ENCODE assay signal across 22 mouse cellular contexts in the genomic region with DNA sequence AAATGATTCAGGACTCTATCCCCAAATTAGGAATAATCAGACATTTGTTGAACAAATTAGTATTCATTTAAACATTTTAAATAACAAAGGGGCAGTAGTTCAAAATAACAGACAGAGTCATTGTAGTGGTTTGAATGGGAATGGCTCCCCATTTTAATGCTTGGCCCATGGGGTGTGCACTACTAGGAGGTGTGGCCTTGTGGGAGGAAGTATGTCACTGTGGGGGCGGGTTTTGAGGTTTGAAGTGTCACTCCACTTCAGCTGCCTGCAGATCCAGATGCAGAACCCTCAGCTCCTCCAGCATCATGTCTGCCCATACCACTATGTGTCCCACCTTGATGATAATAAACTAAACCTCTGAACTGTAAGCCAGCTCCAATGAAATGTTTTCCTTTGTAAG. TPM values are rescaled to one million over a fixed set of nuclear protein-coding genes. Genes with fewer than 3 reads are reported as not detected.
DNase-seq lines count a peak whose midpoint lies in the region; ATAC-seq and TF ChIP-seq lines count a peak whose summit lies in the region.
"Had no signal": no experiment of that assay in that cellular context is flagged by ENCODE, and none has a peak within 500 bp of the region (broad histone marks: within the 10 kb centered on the region; RNA-seq: fewer than 3 reads in every experiment).

No protein-coding gene starts in this region.

- H3K36me3 ChIP-seq in kidney, adult 2 months (ENCODE audit: control insufficient read depth, insufficient read depth, low read length), result peaks cover 1% of the 10 kb centered on the region; the same call in 1 of the 2 replicates
- peaks cover 9% of the 10 kb centered on the region; the same call in 1 of the 2 replicates for H3K36me3 ChIP-seq in liver, embryonic 12.5 days
- H3K36me3 ChIP-seq: hindbrain, embryonic 15.5 days had no signal

- peak; percentile 27 for DNase-seq in layer of hippocampus, adult 11-12 months (ENCODE audit: low spot score)
- DNase-seq in layer of hippocampus, postnatal 14 days (ENCODE audit: low spot score in 2 of 2), result no peak
- peak; percentile 32 for DNase-seq in CD4-positive helper T cell, adult 2 months (ENCODE audit: low read depth, low spot score)
- peak; percentile 76 for DNase-seq in R1 (ENCODE audit: low read depth, low spot score)
- DNase-seq in induced T-regulatory cell, adult 2 months (ENCODE audit: low read depth), result peak; percentile 38
- no peak for DNase-seq in kidney, adult 2 months
- DNase-seq in retina, embryonic 14.5 days (ENCODE audit: low spot score), result no peak
- DNase-seq: adrenal gland, adult 2 months; cerebellum, adult 11 months; gastrocnemius, postnatal 25 days; kidney, adult 11 months; kidney, postnatal 10 days; lung, adult 18-20 months; thymus, postnatal 4 days had no signal

- no peak overlapping the region for H3K4me2 ChIP-seq in liver, embryonic 12.5 days
- H3K4me2 ChIP-seq: embryonic facial prominence, embryonic 13.5 days; hindbrain, embryonic 15.5 days; limb, embryonic 15.5 days had no signal

- H3K27me3 ChIP-seq in kidney, adult 2 months (replicated peaks; ENCODE audit: control insufficient read depth, insufficient read depth, low read length), result no peaks in the 10 kb centered on the region
- H3K27me3 ChIP-seq in liver, embryonic 12.5 days (replicated peaks), result no peaks in the 10 kb centered on the region
- H3K27me3 ChIP-seq: embryonic facial prominence, embryonic 13.5 days; hindbrain, embryonic 15.5 days; limb, embryonic 15.5 days; Patski had no signal

- no peaks in the 10 kb centered on the region for H3K9me3 ChIP-seq in liver, embryonic 12.5 days (replicated peaks)
- H3K9me3 ChIP-seq: embryonic facial prominence, embryonic 13.5 days; heart, embryonic 10.5 days; hindbrain, embryonic 15.5 days; limb, embryonic 15.5 days; midbrain, embryonic 10.5 days had no signal

- no peak for ATAC-seq in liver, embryonic 12.5 days
- ATAC-seq: Patski had no signal

- no peak overlapping the region for H3K4me3 ChIP-seq in kidney, adult 2 months (ENCODE audit: insufficient read depth, low read depth, low read length)
- no peak overlapping the region for H3K4me3 ChIP-seq in liver, embryonic 12.5 days
- H3K4me3 ChIP-seq: embryonic facial prominence, embryonic 13.5 days; heart, embryonic 10.5 days; hindbrain, embryonic 15.5 days; limb, embryonic 15.5 days; midbrain, embryonic 10.5 days had no signal

- 96% methylated on average over 1 of the region's 1 CpGs for WGBS in kidney, adult 2 months
- WGBS in liver, embryonic 12.5 days (ENCODE audit: insufficient replicate concordance), result 69% methylated on average over 1 of the region's 1 CpGs

- no peak overlapping the region for H3K9ac ChIP-seq in liver, embryonic 12.5 days
- H3K9ac ChIP-seq: embryonic facial prominence, embryonic 13.5 days; hindbrain, embryonic 15.5 days; limb, embryonic 15.5 days had no signal

- H3K27ac ChIP-seq in kidney, adult 2 months (ENCODE audit: insufficient read depth, low read depth, low read length), result no peak overlapping the region
- no peak overlapping the region for H3K27ac ChIP-seq in liver, embryonic 12.5 days
- H3K27ac ChIP-seq: embryonic facial prominence, embryonic 13.5 days; heart, embryonic 10.5 days; hindbrain, embryonic 15.5 days; limb, embryonic 15.5 days; midbrain, embryonic 10.5 days had no signal

- no peak for TF ChIP-seq POLR2A in kidney, adult 2 months (IDR thresholded peaks at IDR 0.05; ENCODE audit: low read depth, low read length)

- peaks cover 3% of the 10 kb centered on the region; the same call in 1 of the 2 replicates for H3K4me1 ChIP-seq in kidney, adult 2 months (ENCODE audit: control insufficient read depth, insufficient read depth, low read length)
- H3K4me1 ChIP-seq in liver, embryonic 12.5 days, result no peaks in the 10 kb centered on the region
- H3K4me1 ChIP-seq: embryonic facial prominence, embryonic 13.5 days; hindbrain, embryonic 15.5 days; limb, embryonic 15.5 days; midbrain, embryonic 10.5 days had no signal

- TF ChIP-seq CTCF in kidney, adult 2 months (conservative IDR thresholded peaks at IDR 0.05; ENCODE audit: insufficient read depth, insufficient read length, low read depth, low read length), result no peak

RNA-seq across cellular contexts. Expression of a gene that starts 26.6 kb away (rescaled TPM):
- total RNA-seq in layer of hippocampus, postnatal 14 days (2021), result 10 to 100 TPM; 61.5 to 64.1 TPM
- polyA plus RNA-seq in kidney, adult 2 months (2012; rRNA removed), result 17.5 and 20.5 TPM in 2 replicates
- polyA plus RNA-seq in liver, embryonic 12.5 days (2016; fragmentation: Nextera tagmentation; extraction: Ambion mirVana), result 60.8 and 62.5 TPM in 2 replicates

RNA-seq across cellular contexts. Expression of a gene that starts 55.7 kb away (rescaled TPM):
- under 1 TPM in 1 of 2 experiments, not detected in 1; 0.23 TPM for total RNA-seq in layer of hippocampus, postnatal 14 days (2021)
- polyA plus RNA-seq in kidney, adult 2 months (2012; rRNA removed), result 1.2 and 4.7 TPM in 2 replicates
- 1.1 and 1.2 TPM in 2 replicates for polyA plus RNA-seq in liver, embryonic 12.5 days (2016; fragmentation: Nextera tagmentation; extraction: Ambion mirVana)
- polyA plus RNA-seq: midbrain, embryonic 10.5 days; neural tube, embryonic 11.5 days; Patski had no signal

Comparison
In these comparisons a context has a peak if more than half of its experiments do, and no peak if none do; other contexts are left out.
1. DNase-seq: peak in layer of hippocampus, adult 11-12 months (single experiment), CD4-positive helper T cell, adult 2 months (single experiment), R1 (single experiment) and induced T-regulatory cell, adult 2 months (single experiment); none in layer of hippocampus, postnatal 14 days (0 of 2), kidney, adult 2 months (single experiment) and retina, embryonic 14.5 days (single experiment).